Mouse (Mus musculus) large intestine, adult 2 months (tissue): ENCODE measurements at regions not wholly inside any gene's neighbourhood (a gene's known extent, or its start where the extent isn't known, plus 50 kb on each side); places are given as distances from the start of the nearest gene placed in this dataset.
A peak's percentile ranks its signal among the peaks of the same experiment; 100 is the strongest.
"Not testable (repeated sequence)": the region's sequence is repeated elsewhere in the genome, so short reads cannot be mapped to it uniquely, and the experiment has no call there.

Experiments
- DNase-seq: peaks from one replicate; pipeline ENCODE4 v3.0.0-alpha.2; 2012; ENCODE audit warnings: low read depth, low spot score
- WGBS: fragments of 180-500 bp; shearing (Covaris S2); methylation state at CpG from one replicate; pipeline ENCODE4 v1.1.7; 2018; 5-methylcytosine and 5-hydroxymethylcytosine counted together

DNA sequence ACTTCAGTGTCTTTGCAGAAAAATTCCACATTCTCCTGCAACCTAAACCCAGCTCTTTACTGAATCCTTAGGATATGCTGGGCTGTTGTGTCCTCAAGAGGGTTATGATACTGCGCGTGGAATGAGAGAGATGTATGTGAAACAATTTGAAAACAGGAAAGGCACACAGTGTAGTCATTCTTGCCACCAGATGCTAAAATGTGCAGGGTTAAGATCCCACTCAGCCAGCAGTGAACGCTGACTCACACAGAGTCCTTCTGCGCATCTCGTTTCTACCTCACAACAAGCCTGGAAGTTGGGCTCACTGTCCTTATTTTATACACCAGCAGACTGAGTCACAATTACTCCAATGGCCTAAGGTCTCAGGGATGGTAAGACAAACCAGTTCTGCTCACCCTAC, 59.9 kb upstream of the Max start:
- DNase-seq, result no peak
- WGBS, result 87% methylated on average over 5 of the region's 5 CpGs

DNA sequence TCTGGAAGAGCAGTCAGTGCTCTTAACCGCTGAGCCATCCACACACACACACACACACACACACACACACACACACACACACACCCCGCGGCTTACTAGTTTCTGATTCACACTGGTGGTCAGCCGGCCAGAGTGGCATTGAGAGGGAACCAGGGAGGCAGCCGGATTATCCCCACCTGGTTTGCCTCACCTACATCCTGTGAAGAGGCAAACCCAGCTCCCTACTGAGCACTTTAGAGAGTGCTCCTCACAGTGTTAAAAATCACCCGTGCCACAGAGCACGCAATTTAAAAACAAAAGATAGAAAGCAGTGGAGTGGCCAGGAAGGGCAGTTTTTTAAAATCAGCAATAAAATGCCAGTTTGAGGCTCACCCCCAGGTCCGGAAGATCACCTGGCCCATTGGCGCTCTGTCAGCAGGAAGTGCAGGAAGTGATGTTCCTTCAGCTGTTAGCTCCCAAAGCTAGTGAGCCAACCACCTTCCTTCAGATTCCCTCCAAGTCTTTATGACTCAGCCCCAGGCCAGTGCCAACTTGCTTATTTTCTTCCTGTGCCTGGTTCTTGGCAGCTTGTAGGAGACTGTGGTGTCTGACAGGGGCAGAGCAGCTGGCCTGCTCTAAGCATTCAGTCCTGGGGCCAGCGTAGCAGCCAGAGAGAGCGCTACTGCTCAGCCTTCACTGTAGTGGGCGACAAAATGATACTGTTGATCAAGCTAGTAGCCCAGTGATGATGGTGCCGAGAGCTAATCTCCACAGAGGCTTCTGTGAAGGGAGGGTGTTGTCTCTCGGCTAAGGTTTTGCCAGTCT, 57.9 kb upstream of the Max start:
- peak; percentile 48 for DNase-seq
- 33% methylated on average over 14 of the region's 14 CpGs for WGBS

DNA sequence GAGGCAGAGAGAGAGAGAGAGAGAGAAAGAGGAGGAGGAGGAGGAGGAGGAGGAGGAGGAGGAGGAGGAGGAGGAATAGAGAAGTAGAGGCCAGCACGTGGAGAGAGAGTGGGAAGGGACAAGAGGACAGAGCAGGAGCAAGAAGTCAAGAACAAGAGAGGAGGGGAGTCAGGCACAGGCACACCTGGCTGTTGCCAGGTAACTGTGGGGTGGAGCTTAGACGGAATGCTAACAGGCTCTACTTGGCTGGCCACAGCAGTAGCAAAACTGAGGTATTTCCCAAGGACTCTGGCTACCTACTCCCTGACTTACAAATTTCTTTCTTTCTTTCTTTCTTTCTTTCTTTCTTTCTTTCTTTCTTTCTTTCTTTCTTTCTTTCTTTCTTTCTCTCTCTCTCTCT, 57.1 kb upstream of the Max start:
- WGBS, result 33% methylated on average over 2 of the region's 2 CpGs

DNA sequence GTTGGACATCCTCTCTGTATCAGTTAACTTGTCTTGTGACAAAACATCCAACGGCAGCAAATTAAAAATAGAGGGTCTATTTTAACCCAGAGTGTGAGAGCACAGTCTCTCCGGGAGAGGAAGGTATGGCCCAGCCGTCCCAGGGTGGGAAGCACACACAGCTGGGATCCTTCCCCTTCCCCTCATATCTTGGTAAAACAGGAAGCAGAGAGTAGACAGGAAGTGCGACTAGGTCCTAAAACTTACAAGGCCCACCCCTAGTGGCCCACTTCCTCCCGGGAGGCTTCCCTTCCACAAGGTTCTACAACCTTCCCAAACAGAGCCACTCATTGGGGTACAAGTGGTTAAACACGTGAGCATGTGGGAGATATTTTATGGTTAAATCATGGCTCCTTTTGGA, 56.4 kb upstream of the Max start:
- WGBS, result 79% methylated on average over 6 of the region's 6 CpGs
- no peak for DNase-seq

More for the DNA sequence above, 57.1 kb upstream of the Max start:
- not testable (repeated sequence) for DNase-seq

DNA sequence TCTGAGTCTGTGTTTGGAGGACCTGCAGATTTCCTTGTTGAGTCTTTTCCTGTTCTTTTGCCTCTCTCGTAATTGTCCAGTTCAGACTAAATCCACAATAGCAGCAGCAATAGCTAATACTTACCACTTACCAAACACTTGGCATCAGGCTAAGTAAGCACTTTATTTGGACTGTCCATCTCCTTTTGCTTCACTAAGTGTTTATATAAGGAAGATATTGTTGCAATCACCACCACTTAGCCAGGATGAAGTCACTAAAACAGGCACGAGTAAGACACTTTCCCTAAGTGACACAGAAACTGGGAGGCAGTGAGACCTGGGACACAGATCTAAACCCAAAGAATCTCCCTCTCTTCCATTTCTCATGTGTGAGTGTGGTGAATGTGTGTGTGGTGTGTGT, 52.9 kb upstream of the Max start:
- WGBS, result 64% methylated on average over 2 of the region's 2 CpGs
- no peak for DNase-seq
